Mouse (Mus musculus): Measurements from ENCODE around the gene Sgip1.

GRCm38 (mm10) chr4:102977778-102978321 is 236.8 kb downstream of the Sgip1 start:
- TF ChIP-seq POLR2AphosphoS2 (IDR thresholded peaks at IDR 0.05; ENCODE audit: insufficient read length, low read depth): no peak
- TF ChIP-seq MAX (IDR thresholded peaks at IDR 0.05; ENCODE audit: low read depth): no peak
- TF ChIP-seq E2F4 (IDR thresholded peaks at IDR 0.05; ENCODE audit: insufficient read depth): no peak
- TF ChIP-seq TCF12 (IDR thresholded peaks at IDR 0.05; ENCODE audit: insufficient read depth, poor library complexity, severe bottlenecking): no peak
- TF ChIP-seq POLR2A (IDR thresholded peaks at IDR 0.05; ENCODE audit: insufficient read length, low read depth): no peak
- no peak for TF ChIP-seq MYOG (IDR thresholded peaks at IDR 0.05; ENCODE audit: control insufficient read depth in 1 of 3, insufficient read depth in 1 of 3, insufficient read length in 2 of 3, low read depth in 2 of 3)

All from myocyte (in vitro differentiated cells).